Mouse (Mus musculus): ENCODE results near the gene Prim1.
"Not testable (repeated sequence)": the region's sequence is repeated elsewhere in the genome, so short reads cannot be mapped to it uniquely, and the experiment has no call there.

Prim1 gene

DNA sequence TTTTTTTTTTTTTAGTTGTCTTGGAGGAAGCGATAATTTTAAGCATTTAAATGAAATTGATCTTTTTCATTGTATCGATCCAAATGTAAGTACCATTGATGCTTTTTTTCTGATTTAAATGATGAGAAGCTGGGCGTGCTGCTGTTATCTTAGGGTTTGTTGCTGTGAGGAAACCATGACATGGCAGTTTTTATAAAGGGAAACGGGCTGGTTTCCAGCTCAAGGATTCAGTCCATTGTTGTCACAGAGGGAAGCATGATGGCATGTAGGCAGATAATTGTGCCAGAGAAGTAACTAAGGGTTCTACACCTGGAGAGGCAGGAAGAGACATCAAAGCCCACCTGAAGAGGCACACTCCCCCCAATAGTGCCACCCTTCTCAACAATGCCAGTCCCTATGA is 54.2 kb downstream of the Prim1 start:
- no peak for DNase-seq (ENCODE audit: extremely low read depth, low read depth, low spot score)

- DNase-seq (ENCODE audit: extremely low read depth, low read depth, low spot score): not testable (repeated sequence)
Observed at GRCm38 (mm10) chr10:128070432-128070831, 55.5 kb downstream of the Prim1 start.

DNA sequence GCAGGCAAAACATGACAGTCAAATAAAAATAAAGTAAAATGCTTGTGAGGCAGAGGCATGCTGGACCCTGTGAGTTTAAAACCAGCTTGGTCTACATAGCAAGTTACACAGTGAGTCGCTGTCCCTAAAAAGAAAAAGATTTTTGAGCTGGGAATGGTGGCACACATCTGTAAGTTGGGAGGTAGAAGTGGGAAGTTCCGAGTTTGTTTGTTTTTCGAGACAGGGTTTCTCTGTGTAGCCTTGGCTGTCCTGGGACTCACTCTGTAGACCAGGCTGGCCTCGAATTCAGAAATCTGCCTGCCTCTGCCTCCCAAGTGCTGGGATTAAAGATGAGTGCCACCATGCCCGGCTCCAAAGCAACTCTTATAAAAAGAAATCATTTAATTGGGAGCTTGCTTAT is 63.3 kb downstream of the Prim1 start:
- not testable (repeated sequence) for DNase-seq (ENCODE audit: extremely low read depth, low read depth, low spot score)

All from fat pad, adult 2 months (tissue).